ENCODE assay signal across 11 mouse cellular contexts in the genomic region with DNA sequence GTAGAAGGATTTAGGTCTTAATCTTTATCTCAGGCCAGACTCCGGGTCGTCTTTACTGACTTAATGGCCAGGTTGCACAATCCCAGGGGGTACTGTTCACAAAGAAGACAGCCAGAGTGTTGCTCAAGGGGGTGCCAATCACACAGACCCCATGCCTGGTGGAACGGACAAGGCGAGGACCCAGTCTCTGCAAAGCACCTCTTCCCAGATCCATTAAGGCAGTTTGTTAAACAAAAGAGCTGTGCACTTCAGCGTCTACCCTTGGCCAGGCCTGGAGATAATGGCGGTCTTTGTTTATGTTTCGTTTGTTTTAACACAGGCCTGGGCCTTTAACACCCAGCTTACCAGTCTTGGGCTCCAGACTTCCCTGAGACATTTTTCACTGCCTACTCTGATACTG. TPM values are rescaled to one million over a fixed set of nuclear protein-coding genes. Genes with fewer than 3 reads are reported as not detected.
DNase-seq lines count a peak whose midpoint lies in the region; ATAC-seq lines count a peak whose summit lies in the region.
"Had no signal": no experiment of that assay in that cellular context is flagged by ENCODE, and none has a peak within 500 bp of the region (broad histone marks: within the 10 kb centered on the region; RNA-seq: fewer than 3 reads in every experiment).

No protein-coding gene starts in this region.

- WGBS in forebrain, embryonic 11.5 days = 4% methylated on average over 7 of the region's 7 CpGs
- 1% methylated on average over 7 of the region's 7 CpGs for WGBS in forebrain, embryonic 14.5 days
- WGBS in intestine, embryonic 16.5 days = 17% methylated on average over 7 of the region's 7 CpGs
- 20% methylated on average over 7 of the region's 7 CpGs for WGBS in intestine, embryonic 15.5 days
- WGBS in liver, embryonic 13.5 days (ENCODE audit: insufficient replicate concordance) = 58% methylated on average over 7 of the region's 7 CpGs

- no peak overlapping the region for H3K27ac ChIP-seq in forebrain, embryonic 11.5 days (ENCODE audit: low read depth, low read length)
- H3K27ac ChIP-seq in forebrain, embryonic 14.5 days (ENCODE audit: low read depth, low read length) = no peak overlapping the region
- peak overlapping the region; percentile 37; the same call in 1 of the 2 replicates for H3K27ac ChIP-seq in intestine, embryonic 16.5 days (ENCODE audit: low read length)
- H3K27ac ChIP-seq in intestine, embryonic 15.5 days = no peak overlapping the region
- peak overlapping the region; percentile 39 for H3K27ac ChIP-seq in liver, embryonic 13.5 days

- DNase-seq in forebrain, embryonic 11.5 days (ENCODE audit: low spot score) = no peak
- DNase-seq in forebrain, embryonic 14.5 days (ENCODE audit: low spot score) = no peak
- peak; percentile 39 for DNase-seq in NIH3T3 (ENCODE audit: low read depth)
- DNase-seq in liver, embryonic 13.5 days = no peak
- no peak for DNase-seq in left cerebral cortex, postnatal 14 days (ENCODE audit: low spot score in 2 of 2)
- DNase-seq: cerebellum, postnatal 25 days; gastrocnemius, postnatal 14 days; kidney, adult 11 months had no signal

- no peaks in the 10 kb centered on the region for H3K36me3 ChIP-seq in forebrain, embryonic 11.5 days (ENCODE audit: control insufficient read depth, insufficient read depth, low read length)
- H3K36me3 ChIP-seq in forebrain, embryonic 14.5 days (ENCODE audit: control insufficient read depth, insufficient read depth, low read length) = no peaks in the 10 kb centered on the region
- no peaks in the 10 kb centered on the region for H3K36me3 ChIP-seq in intestine, embryonic 16.5 days (ENCODE audit: control insufficient read depth, insufficient read depth, low read length)
- H3K36me3 ChIP-seq in intestine, embryonic 15.5 days = no peaks in the 10 kb centered on the region
- no peaks in the 10 kb centered on the region for H3K36me3 ChIP-seq in liver, embryonic 13.5 days

- peaks cover 5% of the 10 kb centered on the region; the same call in 1 of the 2 replicates for H3K27me3 ChIP-seq in forebrain, embryonic 11.5 days (ENCODE audit: control insufficient read depth, insufficient read depth, low read length)
- 0 out of 2 replicates have a peak, but pooled peaks cover 3% of the 10 kb centered on the region for H3K27me3 ChIP-seq in forebrain, embryonic 14.5 days (replicated peaks; ENCODE audit: control insufficient read depth, insufficient read depth, low read length)
- no peaks in the 10 kb centered on the region for H3K27me3 ChIP-seq in intestine, embryonic 16.5 days (replicated peaks; ENCODE audit: control insufficient read depth, insufficient read depth, low read length)
- no peaks in the 10 kb centered on the region for H3K27me3 ChIP-seq in intestine, embryonic 15.5 days (replicated peaks)
- no peaks in the 10 kb centered on the region for H3K27me3 ChIP-seq in liver, embryonic 13.5 days

- intact Hi-C loops in left cerebral cortex, postnatal 14 days (cut with DNase I) = no loop called here

- no peak for ATAC-seq in forebrain, embryonic 11.5 days (replicated peaks; ENCODE audit: low FRiP score)
- ATAC-seq in forebrain, embryonic 14.5 days = no peak
- no peak for ATAC-seq in intestine, embryonic 16.5 days
- ATAC-seq in intestine, embryonic 15.5 days = no peak
- no peak for ATAC-seq in liver, embryonic 13.5 days (ENCODE audit: low read depth)
- no peak for ATAC-seq in frontal cortex, adult (ENCODE audit: low TSS enrichment)

- H3K4me3 ChIP-seq in forebrain, embryonic 11.5 days (ENCODE audit: low read depth, low read length) = no peak overlapping the region
- H3K4me3 ChIP-seq in forebrain, embryonic 14.5 days (ENCODE audit: low read depth, low read length) = no peak overlapping the region
- H3K4me3 ChIP-seq in intestine, embryonic 16.5 days (ENCODE audit: low read length) = no peak overlapping the region
- H3K4me3 ChIP-seq in intestine, embryonic 15.5 days (replicated peaks) = no peak overlapping the region
- no peak overlapping the region for H3K4me3 ChIP-seq in liver, embryonic 13.5 days (replicated peaks)

- H3K4me2 ChIP-seq in forebrain, embryonic 11.5 days (ENCODE audit: low read depth, low read length, severe bottlenecking) = no peak overlapping the region
- H3K4me2 ChIP-seq in forebrain, embryonic 14.5 days (ENCODE audit: low read length) = no peak overlapping the region
- H3K4me2 ChIP-seq in intestine, embryonic 16.5 days (ENCODE audit: low read depth, low read length) = no peak overlapping the region
- no peak overlapping the region for H3K4me2 ChIP-seq in intestine, embryonic 15.5 days (replicated peaks)
- no peak overlapping the region for H3K4me2 ChIP-seq in liver, embryonic 13.5 days

- H3K9me3 ChIP-seq in forebrain, embryonic 11.5 days (ENCODE audit: control insufficient read depth, low read length) = no peaks in the 10 kb centered on the region
- H3K9me3 ChIP-seq in forebrain, embryonic 14.5 days (replicated peaks; ENCODE audit: control insufficient read depth, low read length) = no peaks in the 10 kb centered on the region
- H3K9me3 ChIP-seq in intestine, embryonic 16.5 days (ENCODE audit: control insufficient read depth, low read length) = no peaks in the 10 kb centered on the region
- H3K9me3 ChIP-seq in intestine, embryonic 15.5 days = no peaks in the 10 kb centered on the region
- no peaks in the 10 kb centered on the region for H3K9me3 ChIP-seq in liver, embryonic 13.5 days (replicated peaks)

- peaks cover 5% of the 10 kb centered on the region; the same call in 1 of the 2 replicates for H3K4me1 ChIP-seq in forebrain, embryonic 11.5 days (replicated peaks; ENCODE audit: control insufficient read depth, insufficient read depth, low read length)
- H3K4me1 ChIP-seq in forebrain, embryonic 14.5 days (ENCODE audit: control insufficient read depth, insufficient read depth, low read length) = peaks cover 8% of the 10 kb centered on the region
- peaks cover 23% of the 10 kb centered on the region for H3K4me1 ChIP-seq in intestine, embryonic 16.5 days (ENCODE audit: control insufficient read depth, insufficient read depth, low read length)
- H3K4me1 ChIP-seq in intestine, embryonic 15.5 days (replicated peaks) = peaks cover 16% of the 10 kb centered on the region
- peaks cover 39% of the 10 kb centered on the region for H3K4me1 ChIP-seq in liver, embryonic 13.5 days (replicated peaks)

- 0 out of 2 replicates have a peak overlapping the region, but pooled peaks have one; percentile 9 for H3K9ac ChIP-seq in forebrain, embryonic 11.5 days (ENCODE audit: low read length)
- H3K9ac ChIP-seq in forebrain, embryonic 14.5 days (ENCODE audit: low read length) = no peak overlapping the region
- no peak overlapping the region; the same call in 1 of the 2 replicates for H3K9ac ChIP-seq in intestine, embryonic 16.5 days (ENCODE audit: low read depth, low read length)
- H3K9ac ChIP-seq in intestine, embryonic 15.5 days = no peak overlapping the region
- 0 out of 2 replicates have a peak overlapping the region, but pooled peaks have one; percentile 5 for H3K9ac ChIP-seq in liver, embryonic 13.5 days

RNA-seq across cellular contexts. Expression of a gene that starts 3.9 kb away (rescaled TPM):
- polyA plus RNA-seq in forebrain, embryonic 11.5 days (2014; fragmentation: Nextera tagmentation; extraction: Ambion mirVana) = 29.4 and 31.9 TPM in 2 replicates
- polyA plus RNA-seq in forebrain, embryonic 14.5 days (2014; fragmentation: Nextera tagmentation; extraction: Ambion mirVana) = 27.2 and 28.5 TPM in 2 replicates
- 13.9 and 15.6 TPM in 2 replicates for polyA plus RNA-seq in intestine, embryonic 16.5 days (2015; fragmentation: Nextera tagmentation; extraction: Ambion mirVana)
- polyA plus RNA-seq in intestine, embryonic 15.5 days (2015; fragmentation: Nextera tagmentation; extraction: Ambion mirVana) = 14.2 and 16.8 TPM in 2 replicates
- 8.1 and 11.7 TPM in 2 replicates for polyA plus RNA-seq in liver, embryonic 13.5 days (2015; fragmentation: Nextera tagmentation; extraction: Ambion mirVana)
- 10 to 100 TPM; 28.3 to 29.3 TPM for total RNA-seq in left cerebral cortex, postnatal 14 days (2021)

Comparison
In these comparisons a context has a peak if more than half of its experiments do, and no peak if none do; other contexts are left out.
1. H3K27ac ChIP-seq: peak in intestine, embryonic 16.5 days (single experiment) and liver, embryonic 13.5 days (single experiment); none in forebrain, embryonic 11.5 days (single experiment), forebrain, embryonic 14.5 days (single experiment) and intestine, embryonic 15.5 days (single experiment).
2. H3K9ac ChIP-seq: peak in forebrain, embryonic 11.5 days (single experiment) and liver, embryonic 13.5 days (single experiment); none in forebrain, embryonic 14.5 days (single experiment), intestine, embryonic 16.5 days (single experiment) and intestine, embryonic 15.5 days (single experiment).